Mouse (Mus musculus): ENCODE data around the gene Gm49630. TPM values are rescaled to one million over a fixed set of nuclear protein-coding genes. Genes with fewer than 3 reads are reported as not detected.
A peak's percentile ranks its signal among the peaks of the same experiment; 100 is the strongest.
"Not testable (repeated sequence)": the region's sequence is repeated elsewhere in the genome, so short reads cannot be mapped to it uniquely, and the experiment has no call there.

Gene Gm49630
- total and polyA plus RNA-seq, 2 experiments from 2014 or later: not detected

DNA sequence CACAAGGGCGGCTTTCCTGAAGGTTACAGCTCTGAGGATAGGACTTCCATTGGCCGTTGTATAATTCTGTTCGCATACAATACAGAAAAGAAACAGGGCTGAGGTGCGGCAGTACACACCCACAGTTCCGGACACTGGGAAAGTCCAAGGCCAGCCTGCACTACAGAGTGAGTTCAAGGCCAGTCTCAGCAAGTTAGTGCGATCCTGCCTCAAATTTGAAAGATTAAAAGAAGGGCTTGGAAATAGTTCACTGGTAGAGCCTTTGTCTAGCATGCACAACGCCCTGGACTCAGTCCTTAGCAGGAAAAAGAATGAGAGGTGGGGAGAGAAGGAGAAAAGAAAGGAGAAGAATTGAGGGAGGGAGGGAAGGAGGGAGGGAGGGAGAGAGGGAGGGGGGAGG is 23.3 kb upstream of the Gm49630 start:
- DNase-seq (ENCODE audit: low spot score); ATAC-seq; H3K4me3 ChIP-seq (ENCODE audit: low read length); H3K9me3 ChIP-seq (ENCODE audit: low read length); H3K4me2 ChIP-seq (ENCODE audit: low read depth, low read length); H3K36me3 ChIP-seq (ENCODE audit: insufficient read depth, low read length); H3K27ac ChIP-seq; H3K27me3 ChIP-seq (ENCODE audit: insufficient read depth, low read length); H3K4me1 ChIP-seq (ENCODE audit: insufficient read depth, low read length); H3K9ac ChIP-seq (replicated peaks; ENCODE audit: low read length): not testable (repeated sequence)
- WGBS: 87% methylated on average over 7 of the region's 7 CpGs

DNA sequence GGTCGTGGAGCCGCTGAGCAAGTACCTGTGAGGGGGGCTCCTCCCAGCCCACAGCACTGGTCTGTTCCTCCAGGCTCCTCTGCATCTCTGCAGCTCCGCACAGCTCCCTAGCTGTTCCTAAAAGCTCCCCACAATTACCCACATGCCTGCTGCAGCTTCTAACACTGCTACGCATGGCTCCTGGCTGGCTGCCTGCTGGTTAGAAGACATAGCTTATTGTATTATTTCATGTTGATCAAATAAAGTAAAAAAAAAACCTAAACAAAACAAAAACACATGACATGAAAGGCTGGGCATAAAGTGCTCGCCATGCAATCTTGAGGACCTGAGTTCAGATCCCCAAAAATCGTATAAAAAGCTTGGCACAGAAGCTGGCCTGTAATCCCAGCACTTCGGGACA is 18.1 kb upstream of the Gm49630 start:
- not testable (repeated sequence) for H3K4me1 ChIP-seq (ENCODE audit: insufficient read depth, low read length); H3K4me3 ChIP-seq (ENCODE audit: low read length); H3K9ac ChIP-seq (replicated peaks; ENCODE audit: low read length); H3K27ac ChIP-seq; H3K27me3 ChIP-seq (ENCODE audit: insufficient read depth, low read length); H3K4me2 ChIP-seq (ENCODE audit: low read depth, low read length); H3K36me3 ChIP-seq (ENCODE audit: insufficient read depth, low read length); H3K9me3 ChIP-seq (ENCODE audit: low read length); ATAC-seq
- WGBS: 45% methylated on average over 7 of the region's 7 CpGs
- DNase-seq (ENCODE audit: low spot score): peak; percentile 2

DNA sequence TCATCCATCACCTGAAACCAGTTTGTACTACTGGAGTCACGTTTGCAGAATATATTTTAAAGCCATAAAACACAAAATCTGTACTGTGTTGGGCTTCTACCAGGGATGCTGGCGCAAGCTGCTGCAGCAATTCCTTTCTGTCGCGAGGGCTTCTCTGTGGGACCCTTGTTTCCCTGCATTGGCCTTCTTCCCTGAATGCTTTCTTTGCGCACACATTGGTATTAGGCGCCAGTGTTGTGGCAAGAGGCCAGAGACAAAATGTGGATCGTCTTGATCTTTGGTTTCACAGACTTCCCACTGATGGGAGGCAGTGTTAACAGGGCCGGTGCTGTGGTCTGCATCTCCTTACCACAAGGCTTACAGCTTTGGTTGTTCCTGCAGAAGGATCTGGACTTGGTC is 17.2 kb upstream of the Gm49630 start:
- H3K4me1 ChIP-seq (ENCODE audit: insufficient read depth, low read length); H3K9ac ChIP-seq (replicated peaks; ENCODE audit: low read length); H3K27me3 ChIP-seq (ENCODE audit: insufficient read depth, low read length); H3K4me2 ChIP-seq (ENCODE audit: low read depth, low read length); H3K9me3 ChIP-seq (ENCODE audit: low read length); H3K27ac ChIP-seq; H3K4me3 ChIP-seq (ENCODE audit: low read length); H3K36me3 ChIP-seq (ENCODE audit: insufficient read depth, low read length): not testable (repeated sequence)
- ATAC-seq: peak; percentile 71
- WGBS: 57% methylated on average over 6 of the region's 8 CpGs
- peak; percentile 43 for DNase-seq (ENCODE audit: low spot score)

DNA sequence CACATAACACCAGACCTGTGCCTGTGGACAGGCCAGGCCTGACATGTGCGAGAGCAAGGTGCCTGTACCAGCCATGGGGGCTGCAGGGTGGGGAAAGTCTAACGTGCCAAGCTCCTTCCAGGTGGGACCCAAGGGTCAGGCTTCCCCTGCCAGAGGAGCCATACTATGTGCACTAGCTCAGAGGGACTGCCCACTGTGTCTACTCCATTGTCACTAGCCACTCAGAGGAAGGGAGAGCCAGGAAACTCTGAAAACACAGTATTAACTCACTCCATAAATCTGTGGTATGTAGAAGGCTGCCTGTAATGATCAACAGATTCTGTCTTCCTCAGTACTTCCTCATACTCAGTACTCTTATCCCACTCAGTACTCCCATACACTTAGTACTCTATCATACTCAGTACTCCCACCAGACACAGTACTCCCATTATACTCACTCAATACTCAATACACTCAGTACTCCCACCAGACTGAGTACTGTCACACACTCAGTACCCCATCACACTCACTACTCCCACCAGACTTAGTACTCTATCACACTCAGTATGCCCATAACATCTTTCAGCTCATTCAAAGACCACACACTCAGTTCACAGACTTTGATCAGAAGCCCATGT is 16.7 kb upstream of the Gm49630 start:
- H3K4me1 ChIP-seq (ENCODE audit: insufficient read depth, low read length); H3K27ac ChIP-seq; H3K9ac ChIP-seq (replicated peaks; ENCODE audit: low read length); DNase-seq (ENCODE audit: low spot score); H3K36me3 ChIP-seq (ENCODE audit: insufficient read depth, low read length); H3K4me3 ChIP-seq (ENCODE audit: low read length); H3K4me2 ChIP-seq (ENCODE audit: low read depth, low read length); H3K9me3 ChIP-seq (ENCODE audit: low read length); H3K27me3 ChIP-seq (ENCODE audit: insufficient read depth, low read length): not testable (repeated sequence)
- ATAC-seq: peak; percentile 28; the same call in 1 of the 2 replicates
- WGBS: no CpG with 5 or more reads among the region's 2 CpGs

DNA sequence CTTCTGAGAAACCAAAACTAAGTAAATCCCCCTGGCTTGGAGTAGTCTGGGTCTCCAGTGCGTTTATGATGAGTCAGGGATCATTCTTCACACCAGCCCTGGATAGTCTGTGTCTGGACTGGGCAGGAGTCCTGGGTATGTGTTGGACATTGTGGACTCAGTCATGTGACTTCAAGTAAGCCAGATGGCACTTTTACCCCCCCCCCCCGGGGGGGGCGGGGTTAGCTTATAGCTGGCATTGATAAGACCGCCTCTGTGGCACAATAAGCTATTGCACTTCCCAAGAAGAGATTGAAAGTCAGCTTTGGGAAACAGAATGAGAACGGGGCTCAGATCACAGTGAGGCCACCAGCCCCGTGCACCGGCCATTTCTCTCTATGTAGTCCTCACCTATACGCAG is 14.2 kb upstream of the Gm49630 start:
- H3K4me3 ChIP-seq (ENCODE audit: low read length); H3K4me1 ChIP-seq (ENCODE audit: insufficient read depth, low read length); H3K9ac ChIP-seq (replicated peaks; ENCODE audit: low read length); ATAC-seq; H3K36me3 ChIP-seq (ENCODE audit: insufficient read depth, low read length); H3K27me3 ChIP-seq (ENCODE audit: insufficient read depth, low read length); H3K9me3 ChIP-seq (ENCODE audit: low read length); H3K27ac ChIP-seq; H3K4me2 ChIP-seq (ENCODE audit: low read depth, low read length): not testable (repeated sequence)
- peak; percentile 65 for DNase-seq (ENCODE audit: low spot score)
- 54% methylated on average over 8 of the region's 8 CpGs for WGBS

DNA sequence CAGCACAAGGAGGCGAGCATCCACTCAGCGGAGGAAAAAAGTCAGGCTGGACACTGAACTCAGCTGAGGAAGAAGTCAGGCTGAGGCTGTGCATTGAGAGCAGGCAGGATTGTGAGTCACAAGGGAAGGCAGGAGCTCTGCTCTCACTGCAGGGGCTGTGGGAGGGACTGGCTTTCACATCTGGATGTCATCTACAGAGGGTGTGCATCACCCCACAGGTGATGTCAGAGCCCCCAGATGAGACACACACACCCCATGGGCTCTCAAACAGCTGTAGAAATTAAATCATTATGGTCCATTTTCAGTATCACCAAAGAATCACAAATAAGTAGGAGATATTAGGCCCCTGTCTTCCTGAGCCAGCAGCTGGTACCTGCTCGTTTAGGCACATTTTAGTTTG is 13.6 kb upstream of the Gm49630 start, which contains the start of gene Unc93a2:
Gene Unc93a2, minus strand, starts transcription at position 101 of the 400 bp plus-strand sequence.
- not testable (repeated sequence) for DNase-seq (ENCODE audit: low spot score); H3K27me3 ChIP-seq (ENCODE audit: insufficient read depth, low read length); H3K4me2 ChIP-seq (ENCODE audit: low read depth, low read length); H3K9ac ChIP-seq (replicated peaks; ENCODE audit: low read length); H3K4me1 ChIP-seq (ENCODE audit: insufficient read depth, low read length); H3K4me3 ChIP-seq (ENCODE audit: low read length); H3K9me3 ChIP-seq (ENCODE audit: low read length); ATAC-seq; H3K36me3 ChIP-seq (ENCODE audit: insufficient read depth, low read length); H3K27ac ChIP-seq
- 74% methylated on average over 3 of the region's 3 CpGs for WGBS

DNA sequence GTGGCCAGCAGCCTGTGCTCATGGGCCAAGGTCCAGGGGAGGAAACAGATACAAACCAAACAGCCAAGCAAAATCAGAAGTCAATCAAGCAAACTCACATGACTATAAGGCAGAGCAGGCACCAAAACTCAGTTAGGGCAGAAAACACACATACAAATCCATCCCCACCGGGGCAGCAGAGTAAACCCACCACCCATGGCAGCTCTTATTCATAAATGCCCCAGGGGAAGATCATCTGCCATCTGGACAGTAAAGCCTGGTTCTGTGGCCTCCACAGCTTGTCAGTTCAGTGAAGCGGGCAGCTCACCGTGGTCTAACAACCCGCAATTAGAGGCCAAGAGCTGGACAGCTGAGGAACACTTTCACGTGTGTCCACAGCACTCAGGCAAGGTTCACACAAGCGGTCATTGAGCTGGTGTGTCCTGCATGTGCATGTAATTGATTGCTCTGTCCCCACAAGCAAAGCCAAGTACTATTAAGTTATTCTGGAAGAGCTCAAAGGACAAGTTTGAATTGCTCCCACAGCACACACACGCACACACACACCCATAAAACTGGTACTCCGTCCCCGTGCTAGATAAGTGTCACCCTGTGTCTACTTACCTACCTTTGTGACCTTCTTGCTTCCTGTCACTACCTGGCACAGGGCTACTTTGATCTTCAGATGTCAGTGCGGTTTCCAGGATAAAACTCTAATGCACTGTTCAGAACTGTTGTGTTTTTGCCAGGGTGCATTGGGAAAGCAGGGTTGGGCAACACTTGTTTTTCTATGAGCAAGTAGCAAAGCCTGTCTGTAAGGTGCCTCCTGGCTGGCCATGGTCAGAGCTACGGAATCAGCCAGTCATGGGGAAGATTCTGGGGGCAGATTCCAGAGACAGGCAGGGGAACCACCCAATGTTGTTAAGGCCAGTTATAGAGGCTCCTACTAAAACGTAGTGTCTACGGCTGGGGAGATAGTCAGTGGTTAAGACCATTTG is 11.7 kb upstream of the Gm49630 start:
- H3K4me3 ChIP-seq (ENCODE audit: low read length); H3K27ac ChIP-seq; H3K36me3 ChIP-seq (ENCODE audit: insufficient read depth, low read length); H3K9me3 ChIP-seq (ENCODE audit: low read length); ATAC-seq; H3K27me3 ChIP-seq (ENCODE audit: insufficient read depth, low read length); H3K4me2 ChIP-seq (ENCODE audit: low read depth, low read length); DNase-seq (ENCODE audit: low spot score); H3K4me1 ChIP-seq (ENCODE audit: insufficient read depth, low read length); H3K9ac ChIP-seq (replicated peaks; ENCODE audit: low read length): not testable (repeated sequence)
- WGBS: 77% methylated on average over 8 of the region's 13 CpGs

DNA sequence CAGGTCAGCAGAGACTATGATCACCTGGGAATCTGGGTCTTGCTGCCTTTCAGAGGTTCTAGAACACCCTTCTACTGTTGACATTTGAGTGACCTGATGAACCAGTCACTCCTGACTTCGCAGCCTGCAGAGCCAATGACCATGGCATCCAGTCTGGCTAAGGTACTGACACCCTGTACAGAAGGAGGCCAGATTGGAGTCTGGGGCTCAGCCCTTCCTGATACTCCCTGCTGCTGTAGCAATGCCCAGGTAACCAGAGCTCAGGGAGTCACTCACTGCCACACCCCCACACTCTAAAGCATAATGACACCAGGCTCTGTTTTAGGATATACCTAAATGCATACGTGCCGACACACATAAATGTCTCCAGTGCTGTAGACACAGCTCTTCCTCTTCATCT is 10.9 kb upstream of the Gm49630 start:
- H3K27me3 ChIP-seq (ENCODE audit: insufficient read depth, low read length); H3K27ac ChIP-seq; ATAC-seq; H3K4me2 ChIP-seq (ENCODE audit: low read depth, low read length); H3K9ac ChIP-seq (replicated peaks; ENCODE audit: low read length); H3K4me3 ChIP-seq (ENCODE audit: low read length); DNase-seq (ENCODE audit: low spot score); H3K4me1 ChIP-seq (ENCODE audit: insufficient read depth, low read length); H3K36me3 ChIP-seq (ENCODE audit: insufficient read depth, low read length); H3K9me3 ChIP-seq (ENCODE audit: low read length): not testable (repeated sequence)
- 92% methylated on average over 1 of the region's 3 CpGs for WGBS

DNA sequence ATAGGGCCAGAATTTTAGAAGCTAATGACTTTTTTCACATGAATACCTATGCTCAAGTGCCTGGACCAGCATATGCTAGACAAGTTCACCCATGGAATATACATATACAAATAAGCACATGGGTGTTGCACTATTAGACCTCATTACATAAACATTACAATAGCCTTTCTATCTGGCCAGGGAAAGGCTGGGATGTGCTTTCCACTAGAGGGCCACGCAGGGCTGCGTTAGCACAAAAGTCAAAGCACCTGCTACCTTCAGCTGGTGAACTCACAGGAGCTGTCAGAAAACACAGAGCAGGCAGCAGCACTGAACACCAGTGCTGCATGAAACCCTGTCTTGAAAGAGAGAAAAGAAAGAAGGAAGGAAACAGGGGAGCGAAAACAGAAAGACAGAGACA is 6.1 kb upstream of the Gm49630 start:
- not testable (repeated sequence) for DNase-seq (ENCODE audit: low spot score); H3K9ac ChIP-seq (replicated peaks; ENCODE audit: low read length); H3K4me1 ChIP-seq (ENCODE audit: insufficient read depth, low read length); H3K36me3 ChIP-seq (ENCODE audit: insufficient read depth, low read length); H3K4me2 ChIP-seq (ENCODE audit: low read depth, low read length); H3K27ac ChIP-seq; H3K9me3 ChIP-seq (ENCODE audit: low read length); H3K27me3 ChIP-seq (ENCODE audit: insufficient read depth, low read length); H3K4me3 ChIP-seq (ENCODE audit: low read length)
- 26% methylated on average over 2 of the region's 3 CpGs for WGBS
- peak; percentile 38; the same call in 1 of the 2 replicates for ATAC-seq

Measured in hindbrain, postnatal 0 days (tissue).